Mouse (Mus musculus): Measurements from ENCODE around the gene Efcab3. TPM values are rescaled to one million over a fixed set of nuclear protein-coding genes. Genes with fewer than 3 reads are reported as not detected.

The Efcab3 gene
- polyA plus RNA-seq, 1 experiment from 2014 or later, result not detected

GRCm38 (mm10) chr11:105164516-105165510 is 101.4 kb downstream of the Efcab3 start:
- no peak for ATAC-seq

GRCm38 (mm10) chr11:105166780-105167179 is 103.4 kb downstream of the Efcab3 start:
- Histone ChIP-seq H3K4me3 (ENCODE audit: low read depth, low read length) (no peak overlapping the region), H3K27me3 (replicated peaks; ENCODE audit: control insufficient read depth, insufficient read depth, low read length) (no peaks in the 10 kb centered on the region), H3K9me3 (replicated peaks; ENCODE audit: control insufficient read depth, low read length) (no peaks in the 10 kb centered on the region), H3K4me2 (ENCODE audit: low read length) (no peak overlapping the region), H3K36me3 (ENCODE audit: control insufficient read depth, insufficient read depth, low read length) (no peaks in the 10 kb centered on the region), H3K9ac (ENCODE audit: low read length) (no peak overlapping the region), H3K27ac (ENCODE audit: low read depth, low read length) (no peak overlapping the region), H3K4me1 (ENCODE audit: control insufficient read depth, insufficient read depth, low read length) (no peaks in the 10 kb centered on the region)
- no peak for DNase-seq (ENCODE audit: low spot score)
- 88% methylated on average over 10 of the region's 10 CpGs for WGBS
- no peak for ATAC-seq

More at GRCm38 (mm10) chr11:105164516-105165510, 101.4 kb downstream of the Efcab3 start:
- no peaks in the 10 kb centered on the region for H3K4me1 ChIP-seq (ENCODE audit: control insufficient read depth, insufficient read depth, low read length)
- no peak overlapping the region for H3K4me3 ChIP-seq (ENCODE audit: low read depth, low read length)
- H3K9me3 ChIP-seq (replicated peaks; ENCODE audit: control insufficient read depth, low read length), result no peaks in the 10 kb centered on the region
- no peaks in the 10 kb centered on the region for H3K36me3 ChIP-seq (ENCODE audit: control insufficient read depth, insufficient read depth, low read length)
- H3K4me2 ChIP-seq (ENCODE audit: low read length), result no peak overlapping the region
- H3K27me3 ChIP-seq (replicated peaks; ENCODE audit: control insufficient read depth, insufficient read depth, low read length), result no peaks in the 10 kb centered on the region
- H3K9ac ChIP-seq (ENCODE audit: low read length), result no peak overlapping the region
- WGBS, result 87% methylated on average over 69 of the region's 69 CpGs
- no peak overlapping the region for H3K27ac ChIP-seq (ENCODE audit: low read depth, low read length)
- no peak for DNase-seq (ENCODE audit: low spot score)

Other genes with a start within 250 kb of the Efcab3 start
- gene Mettl2, start 62.8 kb downstream of the Efcab3 start, polyA plus RNA-seq (2014; fragmentation: Nextera tagmentation; extraction: Ambion mirVana), result 24.2 and 24.5 TPM in 2 replicates
- not detected in 2 replicates for gene Gm10842, start 83.3 kb downstream of the Efcab3 start, polyA plus RNA-seq (2014; fragmentation: Nextera tagmentation; extraction: Ambion mirVana)
- 22.1 and 23.4 TPM in 2 replicates for gene Tlk2, start 115.2 kb downstream of the Efcab3 start, polyA plus RNA-seq (2014; fragmentation: Nextera tagmentation; extraction: Ambion mirVana)
- gene Mrc2, start 229.1 kb downstream of the Efcab3 start, polyA plus RNA-seq (2014; fragmentation: Nextera tagmentation; extraction: Ambion mirVana), result 2.6 and 3.2 TPM in 2 replicates